Mouse (Mus musculus) neural tube, embryonic 13.5 days (tissue): ENCODE measurements at regions not wholly inside any gene's neighbourhood (a gene's known extent, or its start where the extent isn't known, plus 50 kb on each side); places are given as distances from the start of the nearest gene placed in this dataset.
A peak's percentile ranks its signal among the peaks of the same experiment; 100 is the strongest.

Experiments
- ATAC-seq: fragments of 200-750 bp; cut with Nextera tagmentation; 2 replicates; pipeline ENCODE4 v1.8.0; 2017; ENCODE audit warnings: low read depth, mild to moderate bottlenecking, moderate TSS enrichment, moderate library complexity
- H3K27ac ChIP-seq: fragments of 300-500 bp; sonication (generic); replicated peaks from 2 replicates; pipeline ENCODE4 v1.5.1; 2015; ENCODE audit warnings: moderate library complexity, mild to moderate bottlenecking, inconsistent platforms
- H3K27me3 ChIP-seq: fragments of 300-500 bp; sonication (generic); 2 replicates; pipeline ENCODE4 v1.6.1; 2015; ENCODE audit warnings: mild to moderate bottlenecking, inconsistent platforms
- H3K36me3 ChIP-seq: fragments of 300-500 bp; sonication (generic); 2 replicates; pipeline ENCODE4 v1.6.1; 2015; ENCODE audit warnings: mild to moderate bottlenecking, inconsistent platforms
- H3K4me1 ChIP-seq: fragments of 300-500 bp; sonication (generic); replicated peaks from 2 replicates; pipeline ENCODE4 v1.6.1; 2015; ENCODE audit warnings: inconsistent platforms
- H3K4me2 ChIP-seq: fragments of 300-500 bp; sonication (generic); 2 replicates; pipeline ENCODE4 v1.6.1; 2015; ENCODE audit warnings: inconsistent platforms, mild to moderate bottlenecking, moderate library complexity
- H3K4me3 ChIP-seq: fragments of 300-500 bp; sonication (generic); 2 replicates; pipeline ENCODE4 v1.5.1; 2015; ENCODE audit warnings: mild to moderate bottlenecking, inconsistent platforms
- H3K9ac ChIP-seq: fragments of 300-500 bp; sonication (generic); 2 replicates; pipeline ENCODE4 v1.6.1; 2015; ENCODE audit warnings: moderate library complexity, mild to moderate bottlenecking, inconsistent platforms
- H3K9me3 ChIP-seq: fragments of 300-500 bp; sonication (generic); 2 replicates; pipeline ENCODE4 v1.6.1; 2016; ENCODE audit warnings: inconsistent platforms
- WGBS: fragments of 180-500 bp; shearing (Covaris S2); methylation state at CpG from one replicate; pipeline ENCODE4 v1.1.7; 2015; 5-methylcytosine and 5-hydroxymethylcytosine counted together

DNA sequence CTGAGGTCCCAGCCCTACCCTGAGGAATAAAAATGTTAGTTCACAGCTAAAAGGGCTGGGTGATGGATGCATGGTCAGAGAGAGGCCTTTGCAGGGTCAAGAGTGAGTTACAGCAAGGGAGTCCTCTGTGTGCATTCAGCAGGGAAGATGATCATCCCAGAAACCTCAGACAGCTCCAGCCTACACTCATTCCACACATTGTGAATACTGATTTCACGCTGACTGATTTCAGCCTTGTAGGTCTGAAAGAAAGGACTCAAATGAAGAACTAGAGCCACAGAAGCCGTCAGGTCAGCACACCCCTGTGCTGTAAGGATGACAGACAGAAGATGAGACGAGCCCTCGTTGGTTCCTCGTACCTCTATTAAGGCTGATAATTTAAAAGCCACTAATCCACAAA is 2858.0 kb upstream of the 5930422O12Rik start:
- Histone ChIP-seq H3K36me3 (no peaks in the 10 kb centered on the region), H3K4me1 (no peaks in the 10 kb centered on the region), H3K4me3 (no peak overlapping the region), H3K9me3 (no peaks in the 10 kb centered on the region), H3K27ac (no peak overlapping the region), H3K27me3 (no peaks in the 10 kb centered on the region), H3K4me2 (no peak overlapping the region), H3K9ac (no peak overlapping the region)
- ATAC-seq, result no peak
- WGBS, result 46% methylated on average over 5 of the region's 5 CpGs

DNA sequence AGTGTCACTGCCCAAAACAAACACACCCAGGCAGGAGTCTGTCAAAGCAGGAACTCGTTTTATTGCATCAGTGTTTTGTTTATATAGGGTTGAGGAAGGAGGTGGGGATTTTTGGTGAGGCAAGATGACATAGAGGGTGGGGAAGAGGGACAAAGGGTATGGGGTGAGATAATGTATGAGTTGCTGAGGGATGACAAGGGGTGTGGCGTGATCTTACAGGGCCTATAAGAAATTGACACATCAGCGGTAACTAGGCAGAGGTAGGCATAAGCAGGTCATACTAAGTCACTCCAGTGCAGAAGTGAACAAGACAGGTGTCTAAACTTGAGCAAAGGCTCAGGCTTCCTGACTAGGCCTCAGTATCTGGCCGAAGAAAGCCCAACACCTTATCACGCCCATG is 2841.0 kb upstream of the 5930422O12Rik start:
- Histone ChIP-seq H3K36me3 (no peaks in the 10 kb centered on the region), H3K9me3 (no peaks in the 10 kb centered on the region), H3K27me3 (no peaks in the 10 kb centered on the region), H3K4me1 (no peaks in the 10 kb centered on the region), H3K4me3 (no peak overlapping the region), H3K9ac (no peak overlapping the region), H3K27ac (no peak overlapping the region), H3K4me2 (no peak overlapping the region)
- no peak for ATAC-seq
- 73% methylated on average over 5 of the region's 5 CpGs for WGBS

DNA sequence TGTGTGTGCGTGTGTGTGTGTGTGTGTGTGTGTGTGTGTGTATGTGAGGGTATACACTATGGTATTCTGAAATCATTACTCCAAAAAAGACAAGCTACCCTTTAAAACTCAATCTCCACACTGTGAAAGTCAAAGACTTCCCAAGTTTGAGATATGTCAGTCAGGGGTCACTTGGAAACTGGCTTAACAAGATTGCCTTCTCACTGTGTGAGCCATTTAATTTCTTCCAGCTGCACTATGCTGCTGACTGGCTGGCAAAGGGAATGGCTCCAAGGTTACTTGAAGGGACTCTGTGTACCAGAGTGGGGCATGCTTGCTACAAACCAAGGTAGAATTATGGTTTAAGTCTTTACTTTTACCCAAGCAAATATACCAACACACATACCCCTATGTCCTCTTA is 2826.1 kb upstream of the 5930422O12Rik start:
- Histone ChIP-seq H3K27ac (no peak overlapping the region), H3K27me3 (no peaks in the 10 kb centered on the region), H3K9ac (no peak overlapping the region), H3K4me1 (no peaks in the 10 kb centered on the region), H3K4me2 (no peak overlapping the region), H3K4me3 (no peak overlapping the region), H3K36me3 (no peaks in the 10 kb centered on the region), H3K9me3 (no peaks in the 10 kb centered on the region)
- ATAC-seq, result no peak
- WGBS, result no CpG with 5 or more reads among the region's 1 CpGs

DNA sequence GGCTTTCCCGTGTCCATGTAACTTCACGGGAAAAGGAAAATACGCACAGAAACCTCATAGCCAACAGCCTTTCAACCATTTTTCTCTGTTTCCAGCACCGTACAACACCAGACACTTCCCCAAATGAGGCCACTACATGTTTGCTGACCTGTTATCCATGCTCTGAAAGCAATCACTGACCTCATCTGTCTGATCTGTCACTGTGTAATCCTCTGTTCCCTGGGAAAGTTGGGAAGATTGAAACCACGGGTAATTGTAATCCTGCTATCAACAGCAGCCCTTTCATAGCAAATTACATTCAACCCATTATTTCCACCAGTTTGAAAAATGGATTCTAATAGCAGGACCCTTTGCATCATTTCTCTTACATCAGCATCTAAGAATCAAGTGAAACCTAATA is 2798.2 kb upstream of the 5930422O12Rik start:
- no peaks in the 10 kb centered on the region for H3K27me3 ChIP-seq
- H3K27ac ChIP-seq, result no peak overlapping the region
- 73% methylated on average over 5 of the region's 5 CpGs for WGBS
- H3K36me3 ChIP-seq, result no peaks in the 10 kb centered on the region
- H3K9me3 ChIP-seq, result no peaks in the 10 kb centered on the region
- no peak for ATAC-seq
- H3K4me1 ChIP-seq, result no peaks in the 10 kb centered on the region
- no peak overlapping the region for H3K4me2 ChIP-seq
- H3K4me3 ChIP-seq, result no peak overlapping the region
- no peak overlapping the region for H3K9ac ChIP-seq

DNA sequence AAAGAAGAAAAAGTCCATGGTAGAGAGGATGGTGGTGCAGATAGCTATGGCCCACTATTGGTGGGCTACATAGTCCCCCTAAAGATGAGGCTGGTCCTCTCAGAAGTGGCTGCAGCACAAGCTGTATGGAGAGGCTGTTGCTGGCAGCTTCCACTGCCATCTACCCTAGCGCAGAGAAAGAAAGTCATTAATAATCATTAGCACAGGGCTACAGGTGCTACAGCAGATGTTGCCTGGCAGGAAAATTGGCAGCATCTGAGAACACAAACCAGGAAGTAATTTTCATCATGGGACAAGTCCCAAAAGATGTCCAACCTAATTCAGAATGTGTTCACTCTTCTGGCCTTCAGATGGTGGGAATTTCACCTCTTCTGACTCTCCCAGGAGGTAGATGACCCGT is 2791.7 kb upstream of the 5930422O12Rik start:
- Histone ChIP-seq H3K27ac (no peak overlapping the region), H3K4me3 (no peak overlapping the region), H3K9ac (no peak overlapping the region), H3K9me3 (no peaks in the 10 kb centered on the region), H3K4me1 (no peaks in the 10 kb centered on the region), H3K36me3 (no peaks in the 10 kb centered on the region), H3K4me2 (no peak overlapping the region), H3K27me3 (no peaks in the 10 kb centered on the region)
- no peak for ATAC-seq
- 60% methylated on average over 2 of the region's 2 CpGs for WGBS

DNA sequence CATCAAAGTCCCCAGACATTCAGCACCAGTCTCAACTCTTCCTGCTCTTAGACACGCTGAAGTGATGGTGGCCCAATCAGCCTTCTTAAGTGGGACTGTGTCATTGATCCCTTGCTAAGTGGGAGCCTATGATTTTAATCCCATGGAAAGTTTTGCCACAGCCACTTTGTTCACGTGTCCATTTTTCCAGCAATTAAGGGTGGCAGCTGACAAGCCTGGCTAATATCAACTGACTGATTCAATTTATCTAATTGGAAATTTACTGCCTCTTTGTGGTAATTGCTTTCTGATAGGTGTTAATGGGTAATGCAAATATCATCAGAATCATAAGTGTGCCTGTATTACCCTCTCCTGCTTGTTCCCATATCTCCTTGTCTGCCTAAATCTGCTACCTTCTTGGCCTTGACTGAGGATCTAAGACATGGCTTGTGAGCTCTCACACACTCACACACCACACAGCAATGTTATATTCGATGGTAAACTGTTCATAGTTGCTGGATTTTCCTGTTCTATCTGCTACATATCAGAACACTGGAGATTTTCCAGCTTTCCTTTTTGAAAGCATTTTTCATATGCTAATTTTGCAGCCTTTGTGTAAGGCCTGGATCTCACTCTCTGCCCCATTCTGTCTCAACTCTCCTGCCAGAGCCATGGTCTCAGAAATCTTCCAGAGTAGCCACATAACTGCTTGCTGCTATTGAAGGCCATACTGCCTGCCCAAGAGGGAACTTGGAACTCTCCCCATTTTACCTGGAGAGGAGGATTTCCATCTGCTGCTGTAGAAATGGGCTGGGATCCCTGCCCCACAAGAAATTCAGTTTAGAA is 2785.4 kb upstream of the 5930422O12Rik start:
- H3K27ac ChIP-seq, result peak overlapping the region; percentile 46; the same call in 1 of the 2 replicates

DNA sequence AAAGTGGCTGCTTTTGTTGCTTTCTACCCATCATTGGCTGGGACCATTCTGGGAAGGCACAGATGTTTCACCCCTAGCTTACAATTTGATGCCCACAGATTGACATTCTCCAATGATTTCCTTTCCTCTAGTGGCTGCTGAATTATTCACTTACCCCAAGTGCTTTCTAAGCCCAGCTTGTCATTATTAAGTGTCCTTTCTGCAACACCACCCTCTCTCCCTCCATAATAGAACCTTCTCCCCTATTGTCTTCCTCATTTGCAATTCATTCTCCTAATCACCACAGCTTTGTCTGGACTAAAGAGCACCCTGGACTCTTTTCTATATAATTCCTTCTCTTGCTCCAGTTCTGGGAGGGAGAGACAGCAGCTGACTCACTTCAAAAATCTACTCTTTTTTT is 2780.0 kb upstream of the 5930422O12Rik start:
- H3K9me3 ChIP-seq, result no peaks in the 10 kb centered on the region
- H3K9ac ChIP-seq, result no peak overlapping the region
- no peak overlapping the region for H3K4me2 ChIP-seq
- H3K27me3 ChIP-seq, result no peaks in the 10 kb centered on the region
- 0 out of 2 replicates have a peak, but pooled peaks have one; percentile 43 for ATAC-seq
- H3K36me3 ChIP-seq, result no peaks in the 10 kb centered on the region
- H3K4me1 ChIP-seq, result no peaks in the 10 kb centered on the region
- no peak overlapping the region for H3K4me3 ChIP-seq
- no peak overlapping the region; the same call in 1 of the 2 replicates for H3K27ac ChIP-seq

More for the DNA sequence above, 2785.4 kb upstream of the 5930422O12Rik start:
- H3K4me2 ChIP-seq, result no peak overlapping the region
- H3K4me3 ChIP-seq, result no peak overlapping the region
- no peaks in the 10 kb centered on the region for H3K9me3 ChIP-seq
- H3K36me3 ChIP-seq, result no peaks in the 10 kb centered on the region
- no peak overlapping the region for H3K9ac ChIP-seq
- no peaks in the 10 kb centered on the region for H3K4me1 ChIP-seq
- ATAC-seq, result no peak; the same call in 1 of the 2 replicates
- no peaks in the 10 kb centered on the region for H3K27me3 ChIP-seq
- 66% methylated on average over 3 of the region's 3 CpGs for WGBS

DNA sequence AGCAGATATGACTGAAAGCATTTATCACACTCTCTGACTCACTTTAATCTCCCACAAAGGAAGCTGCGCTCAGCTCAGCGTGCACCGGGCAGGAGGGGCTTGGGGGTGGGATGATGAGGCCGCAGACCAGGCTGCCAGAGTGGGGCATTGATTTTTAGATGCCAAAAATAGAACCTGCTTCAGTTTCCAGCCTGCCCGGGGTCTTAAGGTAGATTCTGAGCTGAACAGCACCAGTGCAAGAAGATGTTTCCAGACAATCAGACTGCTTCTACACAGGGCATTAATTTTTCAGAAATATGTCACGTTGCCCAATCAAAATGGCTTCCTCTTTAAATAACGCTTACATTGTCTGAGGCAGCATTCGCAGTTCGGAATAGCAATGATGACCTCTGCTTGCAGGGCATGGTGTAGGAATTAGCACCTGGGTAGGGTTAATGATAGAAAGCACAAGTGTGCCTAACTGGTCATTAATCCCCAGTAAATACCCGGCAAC is 2772.7 kb upstream of the 5930422O12Rik start:
- no peaks in the 10 kb centered on the region for H3K36me3 ChIP-seq
- H3K4me3 ChIP-seq, result no peak overlapping the region
- no peaks in the 10 kb centered on the region for H3K27me3 ChIP-seq
- peak overlapping the region; percentile 35; the same call in 1 of the 2 replicates for H3K27ac ChIP-seq
- no peaks in the 10 kb centered on the region for H3K9me3 ChIP-seq
- H3K4me1 ChIP-seq, result no peaks in the 10 kb centered on the region
- no peak overlapping the region for H3K4me2 ChIP-seq
- no peak overlapping the region for H3K9ac ChIP-seq
- ATAC-seq, result no peak; the same call in 1 of the 2 replicates
- WGBS, result 58% methylated on average over 10 of the region's 10 CpGs

DNA sequence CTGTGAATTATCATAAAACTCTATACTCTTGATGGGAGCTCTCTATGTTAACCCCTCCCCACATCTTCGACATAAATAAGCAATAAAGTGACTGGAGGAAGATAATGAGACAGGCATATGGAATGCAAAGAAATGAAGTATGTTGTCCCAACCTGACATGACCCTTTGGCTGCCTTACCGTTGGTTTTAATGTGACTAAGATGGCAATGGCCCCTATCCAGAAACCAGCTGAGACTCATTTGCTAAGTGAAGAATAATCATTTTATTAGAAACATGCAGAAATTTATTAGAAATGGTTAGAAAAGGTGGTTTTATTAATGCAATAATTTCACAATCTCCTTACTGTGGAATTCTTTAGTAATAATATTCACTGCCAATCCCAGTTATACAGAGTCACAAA is 2767.2 kb upstream of the 5930422O12Rik start:
- H3K9ac ChIP-seq, result no peak overlapping the region
- H3K27ac ChIP-seq, result no peak overlapping the region
- H3K4me1 ChIP-seq, result no peaks in the 10 kb centered on the region
- no peak overlapping the region for H3K4me3 ChIP-seq
- H3K36me3 ChIP-seq, result no peaks in the 10 kb centered on the region
- H3K9me3 ChIP-seq, result no peaks in the 10 kb centered on the region
- H3K27me3 ChIP-seq, result no peaks in the 10 kb centered on the region
- no peak overlapping the region for H3K4me2 ChIP-seq
- 66% methylated on average over 2 of the region's 2 CpGs for WGBS
- no peak for ATAC-seq

DNA sequence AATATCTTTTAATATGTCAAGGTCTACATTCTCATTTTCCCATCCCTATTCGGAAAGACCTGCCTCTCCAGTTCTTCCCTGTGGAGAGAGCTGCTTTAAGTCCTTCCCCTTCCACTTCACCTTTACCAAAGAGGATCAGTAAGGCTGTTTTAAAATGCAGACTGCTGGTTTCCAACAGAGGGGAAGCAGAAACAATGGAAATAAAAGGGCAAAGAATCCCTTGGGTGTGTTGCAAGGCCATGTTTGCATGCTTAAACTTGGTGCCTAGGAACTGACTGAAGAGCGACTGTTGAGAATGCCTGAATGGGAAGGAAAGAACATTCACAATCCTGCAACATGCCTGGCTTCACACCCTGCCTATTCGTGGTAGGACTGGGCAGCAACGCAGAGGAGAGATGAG is 2759.1 kb upstream of the 5930422O12Rik start:
- Histone ChIP-seq H3K9me3 (no peaks in the 10 kb centered on the region), H3K4me1 (0 out of 2 replicates have a peak, but pooled peaks cover 2% of the 10 kb centered on the region), H3K27me3 (no peaks in the 10 kb centered on the region), H3K4me3 (no peak overlapping the region), H3K9ac (no peak overlapping the region), H3K4me2 (no peak overlapping the region), H3K27ac (no peak overlapping the region), H3K36me3 (no peaks in the 10 kb centered on the region)
- no peak for ATAC-seq
- WGBS, result 42% methylated on average over 4 of the region's 4 CpGs

DNA sequence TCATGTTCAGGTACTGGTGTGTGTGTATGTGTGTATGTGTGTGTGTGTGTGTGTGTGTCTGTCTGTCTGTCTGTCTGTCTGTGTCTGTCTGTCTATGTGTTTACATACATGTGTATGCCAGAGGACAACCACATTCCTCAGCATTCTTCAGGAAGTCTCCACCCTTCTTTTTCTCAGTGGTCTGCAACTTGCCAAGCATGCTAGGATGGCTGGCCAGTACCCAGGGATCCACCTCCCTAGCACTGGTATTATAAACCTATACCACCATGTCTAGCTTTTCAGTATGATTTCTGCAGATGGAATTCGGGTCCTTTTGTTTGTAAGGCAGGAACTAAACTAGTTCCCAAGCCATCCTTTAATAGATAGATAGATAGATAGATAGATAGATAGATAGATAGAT is 2751.1 kb upstream of the 5930422O12Rik start:
- no peak for ATAC-seq
- H3K9ac ChIP-seq, result no peak overlapping the region
- WGBS, result 82% methylated on average over 1 of the region's 1 CpGs

DNA sequence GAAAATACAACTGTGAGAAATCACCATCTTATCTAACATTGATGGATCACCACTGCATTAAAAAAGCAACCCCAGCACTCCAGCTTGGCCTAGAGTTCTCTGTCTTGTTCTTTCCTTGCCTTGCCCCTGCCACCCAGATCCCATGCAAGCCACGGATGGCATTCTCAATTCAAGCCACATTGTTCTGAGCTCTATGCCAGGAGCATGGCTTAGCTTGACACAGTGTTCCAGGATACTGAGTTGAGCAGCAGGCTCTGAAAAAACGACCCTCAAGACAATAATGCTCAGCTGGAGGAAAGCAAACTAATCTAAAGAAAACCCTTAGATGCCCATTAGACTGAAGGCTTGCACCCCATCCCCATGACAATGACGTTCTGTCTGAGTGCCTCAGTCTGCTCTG is 2746.3 kb upstream of the 5930422O12Rik start:
- Histone ChIP-seq H3K9ac (no peak overlapping the region), H3K36me3 (no peaks in the 10 kb centered on the region), H3K4me2 (no peak overlapping the region), H3K9me3 (no peaks in the 10 kb centered on the region), H3K27me3 (no peaks in the 10 kb centered on the region), H3K27ac (no peak overlapping the region), H3K4me3 (no peak overlapping the region), H3K4me1 (no peaks in the 10 kb centered on the region)
- ATAC-seq, result no peak
- 45% methylated on average over 3 of the region's 3 CpGs for WGBS

More for the DNA sequence above, 2751.1 kb upstream of the 5930422O12Rik start:
- Histone ChIP-seq H3K9me3 (no peaks in the 10 kb centered on the region), H3K4me1 (no peaks in the 10 kb centered on the region), H3K4me3 (no peak overlapping the region), H3K27ac (no peak overlapping the region), H3K36me3 (no peaks in the 10 kb centered on the region), H3K27me3 (no peaks in the 10 kb centered on the region), H3K4me2 (no peak overlapping the region)

DNA sequence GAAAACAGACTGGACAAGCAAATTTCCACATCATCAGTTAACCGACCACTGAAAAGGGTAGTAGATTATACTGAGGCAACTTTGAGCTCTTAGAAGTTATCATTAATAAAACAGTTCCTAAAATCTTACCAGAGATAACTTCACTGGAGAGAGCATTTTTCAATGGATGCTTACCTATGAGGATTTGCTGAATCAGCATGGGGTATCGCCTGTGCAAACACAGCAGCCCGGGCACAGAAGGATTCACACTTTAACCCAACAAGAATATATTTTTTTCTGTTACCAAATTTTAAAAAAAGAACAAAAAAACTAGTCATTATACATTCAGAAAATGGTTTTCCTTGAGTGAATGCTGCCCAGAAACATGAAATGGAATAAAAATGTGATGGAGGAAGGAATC is 2742.0 kb upstream of the 5930422O12Rik start:
- WGBS, result 84% methylated on average over 3 of the region's 3 CpGs
- no peak overlapping the region for H3K9ac ChIP-seq
- H3K4me1 ChIP-seq, result 0 out of 2 replicates have a peak, but pooled peaks cover 3% of the 10 kb centered on the region
- H3K4me3 ChIP-seq, result no peak overlapping the region
- H3K27me3 ChIP-seq, result no peaks in the 10 kb centered on the region
- H3K9me3 ChIP-seq, result no peaks in the 10 kb centered on the region
- no peaks in the 10 kb centered on the region for H3K36me3 ChIP-seq
- ATAC-seq, result no peak
- H3K27ac ChIP-seq, result no peak overlapping the region
- no peak overlapping the region for H3K4me2 ChIP-seq
